Mouse (Mus musculus) ES-E14 (cell line): ENCODE measurements at regions not wholly inside any gene's neighbourhood (a gene's known extent, or its start where the extent isn't known, plus 50 kb on each side); places are given as distances from the start of the nearest gene placed in this dataset.

Experiments
- HCFC1 ChIP-seq: IDR thresholded peaks from 2 replicates; pipeline ENCODE4 v1.6.1; 2012; ENCODE audit warnings: low read length, inconsistent platforms, borderline replicate concordance; ENCODE audit not compliant: insufficient read depth
- MAFK ChIP-seq: IDR thresholded peaks from 2 replicates; pipeline ENCODE4 v1.6.1; 2014; ENCODE audit warnings: mild to moderate bottlenecking, low read depth, low read length, inconsistent platforms; ENCODE audit not compliant: insufficient read depth
- ZC3H11A ChIP-seq: IDR thresholded peaks from 2 replicates; pipeline ENCODE4 v1.6.1; 2012; ENCODE audit warnings: low read depth, mild to moderate bottlenecking, inconsistent platforms, low read length, borderline replicate concordance

GRCm38 (mm10) chr3:34527546-34527945 lies 122.7 kb upstream of the Sox2 start:
- TF ChIP-seq ZC3H11A = no peak
- TF ChIP-seq HCFC1 = no peak
- TF ChIP-seq MAFK = no peak
